Mouse (Mus musculus) CD8-positive naive resting alpha-beta T cell, adult 2 months (primary cell): ENCODE results near the gene Xntrpc.
"Not testable (repeated sequence)": the region's sequence is repeated elsewhere in the genome, so short reads cannot be mapped to it uniquely, and the experiment has no call there.

Experiments used
- DNase-seq, 2 experiments: peaks; one replicate each; pipeline ENCODE4 v3.0.0; 2022; ENCODE audit warnings: low read depth in 2 of 2, low spot score in 2 of 2

The Xntrpc gene

DNA sequence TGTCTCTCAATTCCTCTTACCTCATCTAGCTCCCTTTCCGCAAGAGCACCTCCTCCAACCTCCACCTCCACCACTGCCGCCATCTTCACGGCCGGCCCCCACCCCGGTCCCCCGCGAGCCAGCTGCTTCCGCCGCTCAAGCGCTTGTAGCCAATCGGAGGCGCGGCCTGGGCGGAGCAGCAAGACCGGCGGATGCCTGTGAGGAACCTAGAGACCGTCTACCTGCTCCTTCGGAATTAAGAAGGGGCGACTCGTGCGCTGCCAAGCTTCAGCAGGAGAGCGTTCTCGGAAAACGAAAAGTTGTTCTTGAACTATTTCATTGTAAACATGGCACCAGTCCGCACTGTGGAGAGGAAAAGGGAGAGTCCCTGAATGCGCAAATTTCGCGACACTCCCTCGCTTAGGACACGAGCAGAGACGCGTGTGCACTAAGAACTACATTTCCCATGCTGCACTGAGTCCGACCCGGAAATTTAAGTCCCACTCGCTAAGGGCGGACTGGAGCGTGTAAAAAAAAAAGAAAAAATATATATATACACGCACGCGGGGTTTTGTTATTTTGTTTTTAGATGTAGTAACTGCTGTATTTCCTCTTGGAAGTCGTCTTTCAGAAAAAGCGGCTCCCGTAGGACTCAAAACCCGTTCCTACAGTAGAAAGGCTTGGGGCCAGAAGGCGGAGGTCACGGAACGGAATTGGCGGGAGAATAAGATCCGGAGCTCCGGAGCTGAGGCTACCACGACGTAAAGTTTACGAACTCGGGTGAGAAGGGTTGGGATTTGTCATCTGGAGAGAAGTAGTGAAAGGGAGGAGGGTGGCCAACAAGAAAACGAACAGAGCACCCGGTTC is at the start of gene Xntrpc, which contains the start of the genes Rnf121 and Xndc1:
TSS of gene Xntrpc (plus strand) at position 668 of the 846 bp plus-strand sequence.
TSS of gene Rnf121 (minus strand) at position 424 of the 846 bp plus-strand sequence.
TSS of gene Xndc1 (plus strand) at position 466 of the 846 bp plus-strand sequence.
- DNase-seq, result peak; percentile 81 to 91

DNA sequence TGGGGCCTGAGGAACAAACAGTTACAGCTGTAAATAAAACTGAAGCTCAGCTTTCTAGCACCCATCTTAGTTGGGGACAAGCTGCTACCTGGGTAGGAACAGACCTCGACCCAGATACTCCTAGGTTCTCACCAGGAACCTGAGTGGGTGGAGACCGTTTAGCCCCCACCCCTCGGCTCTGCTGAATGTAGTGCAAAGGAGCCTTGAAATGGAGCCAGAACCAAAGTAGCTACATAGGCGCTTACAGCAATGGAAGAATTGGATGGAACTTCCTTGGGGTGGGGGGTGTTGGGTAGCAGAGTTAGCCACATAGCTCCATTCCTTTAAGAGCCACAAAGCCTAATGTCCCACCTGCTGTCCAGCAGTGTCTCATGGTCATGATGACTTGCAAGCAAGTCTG is 48.6 kb upstream of the Xntrpc start:
- no peak for DNase-seq

DNA sequence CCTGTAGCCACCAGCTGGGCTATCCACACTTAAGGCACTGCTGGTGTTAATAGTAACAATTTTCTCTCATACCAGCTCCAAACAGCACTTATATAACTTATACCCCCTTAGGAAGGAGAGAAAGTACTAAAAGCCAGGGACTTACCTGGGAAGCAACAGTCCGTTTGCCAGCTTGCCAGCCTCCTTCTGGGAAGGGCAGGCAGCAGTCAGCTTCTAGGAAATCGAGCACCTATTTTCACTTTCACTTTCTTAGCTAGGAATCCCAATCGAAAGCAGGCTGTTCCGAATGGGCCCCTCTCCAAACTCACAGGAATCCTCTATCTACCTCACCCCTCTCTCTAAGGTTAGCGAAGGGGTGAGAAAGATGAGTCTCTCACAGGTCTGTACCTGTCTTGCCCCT is 48.1 kb upstream of the Xntrpc start:
- no peak for DNase-seq

DNA sequence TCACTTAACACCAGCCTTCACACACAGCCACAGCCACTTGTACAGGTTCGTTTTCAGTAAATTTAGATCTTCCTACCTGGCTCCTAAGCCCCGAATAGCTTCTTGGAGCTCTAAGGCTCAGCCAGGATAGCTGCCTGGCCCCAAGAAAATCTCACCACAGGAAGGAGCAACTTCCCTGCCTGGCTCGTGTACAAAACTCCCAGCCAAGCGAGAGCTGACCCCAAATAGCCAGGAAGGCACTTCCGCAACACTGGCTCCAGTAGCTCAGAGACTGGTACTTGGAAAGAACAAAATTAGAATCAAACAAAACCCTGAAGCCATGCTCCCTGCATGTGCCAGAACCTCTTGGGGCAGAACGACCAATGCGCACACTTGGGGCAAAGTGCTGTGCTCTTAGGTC is 47.5 kb upstream of the Xntrpc start:
- no peak for DNase-seq

DNA sequence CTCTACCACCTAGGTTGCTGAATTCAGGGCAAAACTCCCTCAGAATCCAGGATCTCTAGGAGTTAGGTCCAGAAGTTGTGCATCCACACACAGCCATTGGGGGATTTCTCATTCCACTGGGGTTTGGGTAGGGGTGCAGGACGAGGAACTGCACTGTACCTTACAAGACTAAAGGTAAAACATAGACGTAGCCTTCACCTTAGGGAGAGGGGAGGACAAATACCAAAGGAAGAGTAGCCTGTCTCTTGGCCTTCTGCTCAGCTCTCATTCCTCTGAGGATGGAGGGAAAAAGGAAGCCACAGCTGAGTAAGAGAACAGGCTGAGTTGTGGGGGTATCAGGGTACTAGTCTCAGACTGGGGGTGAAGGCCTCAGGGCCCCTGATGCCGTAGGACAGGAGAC is 46.9 kb upstream of the Xntrpc start, which contains the start of gene Il18bp:
TSS of gene Il18bp (minus strand) at position 101 of the 400 bp plus-strand sequence.
- no peak for DNase-seq

DNA sequence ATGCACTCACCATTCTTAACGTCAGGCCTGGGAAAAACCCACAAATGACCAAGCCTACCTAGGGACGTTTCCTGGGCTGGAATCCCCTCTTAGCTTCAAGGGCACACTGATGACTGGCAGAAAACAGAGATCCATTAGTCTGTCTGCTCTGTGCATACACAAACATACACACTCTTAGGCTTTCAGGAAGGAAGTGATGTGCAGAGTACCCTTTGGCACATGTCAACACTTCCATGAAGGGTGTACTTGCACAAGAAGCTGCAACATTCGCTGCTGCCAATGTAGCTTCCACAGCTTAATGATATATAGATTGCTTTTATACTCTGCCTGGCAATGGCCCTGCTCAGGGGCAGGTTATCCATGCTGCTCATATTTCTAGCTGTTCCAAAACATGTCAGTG is 46.2 kb upstream of the Xntrpc start:
- DNase-seq, result no peak

DNA sequence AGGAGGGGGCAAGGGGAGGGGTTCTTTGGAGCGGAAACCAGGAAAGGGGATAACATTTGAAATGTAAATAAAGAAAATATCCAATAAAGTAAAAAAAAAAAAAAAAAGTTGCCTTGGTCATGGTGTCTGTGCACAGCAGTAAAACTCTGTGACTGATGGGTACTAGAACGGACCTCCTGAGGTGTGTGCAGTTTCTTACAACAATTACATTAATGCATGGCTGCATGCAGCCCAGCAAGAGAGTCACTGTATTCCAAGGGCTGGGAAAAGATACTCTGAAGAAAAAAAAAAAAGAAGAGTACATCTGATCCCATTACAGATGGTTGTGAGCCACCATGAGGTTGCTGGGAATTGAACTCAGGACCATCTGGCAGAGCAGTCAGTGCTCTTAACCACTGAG is 44.6 kb upstream of the Xntrpc start:
- DNase-seq, result not testable (repeated sequence)

DNA sequence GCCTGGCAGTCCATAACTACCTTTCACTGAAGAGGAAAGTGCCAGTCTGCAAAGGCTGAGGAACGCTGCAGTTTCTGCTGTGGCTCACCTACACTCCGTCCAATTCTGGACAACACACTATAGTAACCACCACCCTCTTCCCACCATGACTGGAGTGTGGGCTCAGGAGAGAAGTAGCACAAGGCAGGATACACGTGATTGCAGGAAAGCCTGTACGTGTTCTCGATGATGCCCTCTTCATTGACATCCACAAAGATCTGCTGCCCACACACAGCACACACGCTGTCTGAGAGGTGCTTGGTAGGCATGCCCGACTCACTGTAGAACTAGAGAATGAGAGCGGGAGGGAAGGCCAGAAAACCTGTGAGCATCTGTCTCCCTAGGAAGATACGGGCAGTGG is 41.7 kb upstream of the Xntrpc start:
- DNase-seq, result no peak

DNA sequence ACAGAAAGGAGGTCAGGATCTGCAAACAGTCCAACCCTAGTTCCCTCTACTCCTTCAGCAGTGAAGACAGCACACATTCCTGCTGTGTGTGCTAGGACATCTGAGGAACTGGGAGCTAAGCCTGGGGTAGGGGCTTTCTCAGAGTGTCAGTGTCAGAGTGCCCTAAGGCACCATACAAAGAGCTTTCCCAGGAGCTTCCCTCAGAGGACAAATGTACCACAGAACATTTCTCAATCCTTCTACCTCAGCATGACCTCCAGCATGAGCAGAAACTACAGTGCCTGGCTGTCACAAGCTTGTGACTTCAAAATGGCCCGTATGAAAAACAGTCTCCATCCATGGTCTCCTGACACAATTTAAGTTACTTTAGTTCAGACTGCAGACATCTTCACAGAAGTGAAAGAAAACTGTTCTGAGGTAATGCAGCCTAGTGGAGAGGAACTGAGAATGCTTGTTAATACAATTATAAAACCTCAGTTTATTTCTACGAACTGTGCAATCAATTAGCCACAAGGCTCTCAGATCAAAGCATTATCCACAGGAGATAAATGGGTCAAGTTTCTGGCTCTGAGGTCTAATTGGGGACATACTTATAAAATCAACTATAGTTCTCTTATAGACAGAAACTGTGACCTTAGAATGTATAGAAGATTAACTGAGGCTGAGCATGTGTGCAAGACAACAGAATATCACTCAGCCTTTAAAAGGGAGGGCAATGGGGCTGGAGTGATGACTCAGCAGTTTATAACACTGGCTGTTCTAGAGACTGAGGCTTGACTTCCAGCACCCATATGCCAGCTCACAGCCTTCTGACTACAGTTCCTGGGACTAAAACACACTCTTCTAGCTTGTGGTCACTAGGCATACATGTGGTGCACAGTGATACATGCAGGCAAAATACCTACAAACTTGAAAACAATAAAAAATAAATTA is 40.1 kb upstream of the Xntrpc start:
- DNase-seq, result no peak

DNA sequence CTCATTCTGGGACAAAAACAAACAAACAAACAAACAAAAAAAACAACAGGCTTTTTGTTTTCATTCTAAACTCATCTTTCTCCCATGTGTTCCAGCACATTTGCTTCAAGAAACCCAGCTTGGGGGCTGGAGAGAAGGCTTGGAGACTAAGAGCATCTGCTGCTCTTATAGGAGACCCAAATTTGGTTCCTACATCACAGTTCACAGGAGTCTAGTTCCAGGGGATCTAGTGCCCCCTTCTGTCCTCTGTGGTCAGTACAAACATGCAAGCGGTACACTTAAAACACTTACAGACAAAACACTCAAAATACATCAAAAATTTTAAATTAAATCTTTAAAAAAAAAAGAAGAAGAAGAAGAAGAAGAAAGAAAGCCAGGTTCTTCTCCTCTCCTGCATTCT is 30.6 kb upstream of the Xntrpc start:
- no peak for DNase-seq

DNA sequence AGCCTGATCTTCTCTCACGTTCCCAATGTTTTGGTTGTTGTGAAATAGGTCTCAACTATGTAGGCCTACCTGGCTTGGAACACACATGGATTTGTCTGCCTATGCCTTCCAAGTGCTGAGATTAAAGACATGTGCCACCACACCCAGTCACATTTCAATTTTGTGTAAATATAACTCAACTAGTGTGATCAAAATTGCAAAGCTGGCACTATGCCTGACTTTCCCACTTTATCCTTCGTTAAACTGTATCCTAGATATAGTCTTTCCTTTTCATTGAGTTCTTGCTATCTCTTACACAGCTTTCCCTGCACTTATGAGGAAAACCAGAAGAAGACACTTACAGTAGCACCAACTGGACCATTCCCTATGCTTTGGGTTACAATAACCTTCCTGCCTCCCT is 30.0 kb upstream of the Xntrpc start:
- DNase-seq, result no peak

DNA sequence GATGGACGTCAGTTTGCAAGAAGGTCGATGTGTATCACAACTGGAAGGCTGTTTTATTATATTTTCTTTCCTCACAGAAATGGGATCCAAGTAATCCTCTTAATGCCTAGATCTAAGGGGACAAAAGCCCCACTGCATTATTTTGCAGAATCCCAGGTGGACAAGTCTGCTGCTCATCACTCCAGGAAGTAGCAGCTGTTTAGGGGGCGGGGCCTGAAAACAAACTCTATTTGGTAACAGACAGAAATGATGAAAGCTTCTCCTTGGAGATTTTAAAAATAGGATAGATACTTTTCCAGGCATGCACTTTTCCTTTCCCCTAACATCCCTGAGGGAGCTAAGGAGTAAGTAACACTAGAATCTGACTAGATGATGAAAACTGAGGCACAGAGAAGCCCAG is 28.2 kb upstream of the Xntrpc start:
- no peak for DNase-seq

DNA sequence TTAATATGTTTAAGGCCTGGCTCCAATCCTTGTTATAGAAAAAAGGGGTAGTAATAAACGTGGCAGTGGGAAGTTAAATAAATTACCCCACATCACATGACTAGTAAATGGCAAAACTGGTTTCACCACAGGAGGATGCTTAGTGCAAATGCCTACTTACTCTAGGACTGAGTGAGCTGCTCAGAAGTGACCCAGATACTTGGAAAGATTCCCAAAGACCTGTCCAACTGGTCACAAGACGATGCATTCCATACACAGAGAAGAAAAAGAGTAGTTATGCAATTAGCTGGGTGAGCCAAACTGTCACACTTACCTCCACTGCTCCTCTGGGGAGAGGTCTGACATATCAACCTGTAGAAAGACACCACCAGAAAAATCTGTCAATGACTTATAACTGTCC is 23.2 kb upstream of the Xntrpc start:
- no peak for DNase-seq

DNA sequence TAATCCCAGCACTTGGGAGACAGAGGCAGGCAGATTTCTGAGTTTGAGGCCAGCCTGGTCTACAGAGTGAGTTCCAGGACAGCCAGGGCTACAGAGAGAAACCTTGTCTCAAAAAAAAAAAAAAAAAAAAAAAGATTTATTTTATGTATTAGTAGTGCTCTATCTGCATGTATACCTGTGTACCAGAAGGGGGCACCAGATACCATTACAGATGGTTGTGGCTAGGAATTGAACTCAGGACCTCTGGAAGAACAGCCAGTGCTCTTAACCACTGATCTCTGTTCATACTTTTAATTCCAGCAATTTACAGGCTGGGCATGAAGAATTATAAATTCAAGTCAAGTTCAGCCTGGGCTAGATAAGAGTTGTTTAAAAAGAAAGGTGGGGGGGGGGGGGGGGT is 17.0 kb upstream of the Xntrpc start:
- not testable (repeated sequence) for DNase-seq

DNA sequence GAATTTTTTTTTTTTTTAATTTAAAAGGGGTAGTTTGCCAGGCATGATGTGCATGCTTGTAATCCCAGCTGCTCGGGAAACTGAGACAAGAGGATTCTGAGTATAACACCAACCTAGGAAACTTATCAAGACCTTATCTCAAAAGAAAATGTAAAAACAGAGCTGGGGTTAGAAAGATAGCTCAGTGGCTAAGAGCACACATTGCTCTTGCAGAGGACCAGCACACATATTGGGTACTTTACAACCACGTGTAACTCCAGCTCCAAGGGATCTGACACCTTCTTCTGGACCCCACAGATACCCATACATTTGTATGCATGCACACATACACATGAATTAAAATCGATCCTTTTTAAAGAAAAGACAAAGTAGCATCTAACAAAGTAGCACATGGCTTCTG is 4.2 kb upstream of the Xntrpc start:
- DNase-seq, result no peak

DNA sequence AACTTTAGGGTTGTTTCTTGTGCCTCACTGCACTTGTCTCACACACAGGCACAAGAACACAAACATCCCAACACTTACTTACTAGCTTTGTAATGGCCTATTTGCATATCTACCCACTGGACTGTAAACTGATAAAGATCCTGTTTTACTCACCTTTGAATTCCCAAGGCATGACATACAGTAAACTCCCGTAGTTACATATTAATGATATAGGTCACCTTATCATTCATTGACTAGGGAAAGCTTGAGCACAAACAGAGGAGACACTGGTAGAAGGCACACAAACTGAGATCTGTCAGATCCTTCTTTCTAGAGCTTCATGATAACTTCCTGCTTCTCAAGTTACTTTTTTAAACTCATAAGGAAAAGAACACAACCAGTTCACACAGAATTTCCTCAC is 3.3 kb upstream of the Xntrpc start:
- DNase-seq, result no peak

DNA sequence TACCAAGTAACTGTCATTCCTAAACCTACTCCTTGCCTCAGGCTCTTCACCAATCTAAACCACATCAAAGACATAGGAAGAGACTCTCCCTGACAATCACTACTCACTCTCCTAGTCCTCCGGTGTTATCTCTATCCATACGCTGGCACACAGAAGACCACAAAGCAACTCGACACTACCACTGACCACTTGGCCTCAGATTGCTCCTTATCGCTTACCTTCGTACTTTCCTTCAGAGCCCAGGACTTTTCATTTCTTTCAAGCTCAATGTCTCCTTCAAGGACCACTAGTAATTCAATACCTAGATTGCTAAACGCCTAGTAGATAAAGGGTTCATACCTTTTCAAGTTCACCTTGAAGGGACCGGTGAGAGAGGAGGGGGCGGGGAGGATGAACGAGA is 1.6 kb upstream of the Xntrpc start:
- DNase-seq, result no peak

DNA sequence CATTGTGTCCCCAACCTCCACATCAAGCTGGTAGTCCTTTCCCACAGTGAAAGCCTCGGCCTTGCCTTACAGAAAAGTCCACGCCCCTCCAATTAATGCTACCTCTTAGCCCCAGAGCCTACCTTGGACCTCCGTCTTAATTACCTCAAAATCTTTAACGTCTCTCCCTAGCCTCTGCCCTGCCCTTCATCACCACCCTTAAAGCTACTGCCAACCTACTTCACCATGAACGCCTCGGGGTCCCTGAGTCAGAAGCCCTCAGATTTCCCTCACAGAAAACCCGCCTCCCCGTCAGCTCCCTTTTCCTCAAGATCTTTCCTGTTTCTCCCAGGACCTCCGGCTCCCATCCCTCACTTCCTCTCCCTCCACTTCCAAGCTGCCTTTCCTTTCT is 863 bp upstream of the Xntrpc start:
- no peak for DNase-seq

DNA sequence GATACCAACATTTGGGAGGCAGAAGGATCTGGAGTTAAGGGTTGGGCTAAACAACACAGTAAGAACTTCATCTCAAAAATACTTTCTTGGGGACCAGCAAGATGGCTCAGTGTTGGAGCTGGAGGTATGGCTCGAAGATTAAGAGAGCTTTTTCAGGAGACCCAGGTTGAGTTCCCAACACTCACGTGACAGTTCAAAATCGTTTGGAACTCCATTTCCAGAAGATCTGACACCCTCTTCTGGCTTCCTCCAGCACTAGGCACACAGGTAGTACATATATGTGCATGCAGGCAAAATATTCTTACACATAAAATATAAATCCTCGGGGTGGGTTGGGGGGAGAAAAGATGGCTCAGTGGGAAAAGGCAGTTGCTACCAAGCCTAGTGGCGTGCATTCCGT is 850 bp downstream of the Xntrpc start:
- DNase-seq, result no peak

DNA sequence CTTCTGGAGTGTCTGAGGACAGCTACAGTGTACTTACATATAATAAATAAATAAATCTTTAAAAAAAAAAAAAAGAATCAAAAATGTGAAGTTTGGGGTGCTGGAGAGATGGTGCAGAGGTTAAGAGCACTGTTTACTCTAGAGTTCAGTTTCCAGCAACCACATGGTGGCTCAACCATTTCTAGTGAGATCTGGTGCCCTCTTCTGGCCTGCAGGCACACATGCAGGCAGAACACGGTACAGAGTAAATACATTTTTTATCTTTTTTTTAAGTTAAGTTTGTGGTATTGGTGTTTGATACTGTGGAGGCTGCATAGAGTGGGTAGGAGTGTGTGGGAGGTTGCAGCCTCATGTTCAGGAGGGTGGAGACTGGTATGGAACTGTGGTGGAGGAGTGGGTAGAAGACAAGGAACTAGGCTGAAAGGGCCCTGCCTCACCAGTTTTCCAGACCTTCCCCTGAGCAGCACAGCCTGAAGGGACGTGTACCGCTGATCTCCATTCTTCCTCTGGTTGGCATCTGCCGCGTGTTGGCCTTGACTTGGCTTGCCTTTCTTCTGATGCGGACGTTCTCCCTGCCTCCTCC is 11.3 kb downstream of the Xntrpc start:
- DNase-seq, result peak; percentile 14 to 48

DNA sequence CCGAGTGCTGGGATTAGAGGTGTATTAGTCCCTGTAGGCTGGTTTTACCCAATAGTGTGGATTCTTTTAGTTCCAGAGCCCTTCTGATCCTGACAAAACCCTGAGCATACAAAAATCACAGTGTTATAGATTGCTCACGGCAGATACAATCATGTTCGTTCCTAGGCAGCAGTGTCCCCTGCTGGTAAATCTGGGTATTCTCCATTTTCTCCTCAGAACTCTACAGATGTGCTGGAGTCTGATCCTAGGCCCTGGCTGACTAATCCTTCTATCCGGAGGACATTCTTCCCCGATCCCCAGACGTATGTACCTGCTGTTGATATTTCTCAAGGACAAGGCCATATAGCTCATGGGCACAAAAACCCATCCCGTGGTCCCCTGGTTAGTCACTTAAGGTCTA is 13.0 kb downstream of the Xntrpc start:
- DNase-seq, result peak in 1 of 2 experiments; percentile 11

DNA sequence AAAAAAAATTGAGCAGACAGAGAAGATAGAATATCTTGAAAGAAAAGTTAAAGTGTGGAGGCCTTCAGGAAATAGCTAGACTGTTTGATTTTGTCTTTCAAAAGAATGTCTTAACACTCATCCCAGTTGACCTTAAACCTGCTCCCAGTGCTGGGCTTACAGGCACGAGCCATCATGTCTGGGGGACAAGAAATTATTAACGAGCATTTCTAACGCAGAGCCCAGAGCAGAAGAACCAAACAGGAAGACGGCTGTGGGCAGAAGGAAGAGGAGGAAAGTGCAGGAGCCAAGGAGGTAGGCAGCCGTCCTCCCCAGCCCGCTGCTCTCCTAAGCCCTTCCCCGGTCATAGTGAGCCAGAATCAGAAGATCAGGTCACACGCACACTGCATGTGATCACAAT is 14.8 kb downstream of the Xntrpc start:
- DNase-seq, result no peak
